Mouse (Mus musculus): ENCODE data around the gene Sumo2. TPM values are rescaled to one million over a fixed set of nuclear protein-coding genes. Genes with fewer than 3 reads are reported as not detected.
A peak's percentile ranks its signal among the peaks of the same experiment; 100 is the strongest.
"Not testable (repeated sequence)": the region's sequence is repeated elsewhere in the genome, so short reads cannot be mapped to it uniquely, and the experiment has no call there.

Sumo2 gene
- total RNA-seq, 2 experiments from 2014 or later: 286 to 609 TPM

- 0 out of 2 replicates have a peak, but pooled peaks have one; percentile 3 for ATAC-seq (replicated peaks; ENCODE audit: low FRiP score, poor library complexity, severe bottlenecking)
Observed at GRCm38 (mm10) chr11:115490441-115491355, 45.4 kb downstream of the Sumo2 start.

- ATAC-seq (replicated peaks; ENCODE audit: low FRiP score, poor library complexity, severe bottlenecking): no peak
Observed at GRCm38 (mm10) chr11:115488551-115489104, 47.4 kb downstream of the Sumo2 start.

GRCm38 (mm10) chr11:115485155-115485554 lies 50.9 kb downstream of the Sumo2 start:
- ATAC-seq (replicated peaks; ENCODE audit: low FRiP score, poor library complexity, severe bottlenecking): no peak

- ATAC-seq (replicated peaks; ENCODE audit: low FRiP score, poor library complexity, severe bottlenecking): peak; percentile 78
Observed at GRCm38 (mm10) chr11:115483726-115484125, 52.4 kb downstream of the Sumo2 start.

- ATAC-seq (replicated peaks; ENCODE audit: low FRiP score, poor library complexity, severe bottlenecking): no peak
Observed at GRCm38 (mm10) chr11:115483278-115483677, 52.8 kb downstream of the Sumo2 start.

GRCm38 (mm10) chr11:115481553-115482259 lies 54.4 kb downstream of the Sumo2 start:
- no peak for ATAC-seq (replicated peaks; ENCODE audit: low FRiP score, poor library complexity, severe bottlenecking)

- ATAC-seq (replicated peaks; ENCODE audit: low FRiP score, poor library complexity, severe bottlenecking): no peak
Observed at GRCm38 (mm10) chr11:115478296-115478938, 57.7 kb downstream of the Sumo2 start.

- not testable (repeated sequence) for ATAC-seq (replicated peaks; ENCODE audit: low FRiP score, poor library complexity, severe bottlenecking)
Observed at GRCm38 (mm10) chr11:115477388-115477787, 58.7 kb downstream of the Sumo2 start.

GRCm38 (mm10) chr11:115476630-115477029 lies 59.4 kb downstream of the Sumo2 start:
- not testable (repeated sequence) for ATAC-seq (replicated peaks; ENCODE audit: low FRiP score, poor library complexity, severe bottlenecking)

- ATAC-seq (replicated peaks; ENCODE audit: low FRiP score, poor library complexity, severe bottlenecking): peak; percentile 47
Observed at GRCm38 (mm10) chr11:115475758-115476237, 60.3 kb downstream of the Sumo2 start.

GRCm38 (mm10) chr11:115475025-115475757 lies 60.9 kb downstream of the Sumo2 start, which contains the start of gene Armc7:
Armc7 (plus strand) TSS chr11:115475667.
- peak; percentile 91 for ATAC-seq (replicated peaks; ENCODE audit: low FRiP score, poor library complexity, severe bottlenecking)

GRCm38 (mm10) chr11:115473626-115474275 lies 62.3 kb downstream of the Sumo2 start:
- peak; percentile 70 for ATAC-seq (replicated peaks; ENCODE audit: low FRiP score, poor library complexity, severe bottlenecking)

Other genes with a start within 250 kb of the Sumo2 start
- not detected in 2 replicates for gene Fads6, start 238.6 kb downstream of the Sumo2 start, total RNA-seq (2015; ENCODE audit: low replicate concordance)
- gene Fads6, start 238.6 kb downstream of the Sumo2 start, total RNA-seq (2017; ENCODE audit: low replicate concordance): 0.45 and 0.64 TPM in 2 replicates
- gene Otop2, start 229.1 kb downstream of the Sumo2 start, total RNA-seq (2015; ENCODE audit: low replicate concordance): not detected in 2 replicates
- gene Otop2, start 229.1 kb downstream of the Sumo2 start, total RNA-seq (2017; ENCODE audit: low replicate concordance): not detected in 2 replicates
- gene Ush1g, start 214.2 kb downstream of the Sumo2 start, total RNA-seq (2015; ENCODE audit: low replicate concordance): not detected in 2 replicates
- gene Ush1g, start 214.2 kb downstream of the Sumo2 start, total RNA-seq (2017; ENCODE audit: low replicate concordance): not detected in 2 replicates
- gene Otop3, start 201.5 kb downstream of the Sumo2 start, total RNA-seq (2015; ENCODE audit: low replicate concordance): not detected in 2 replicates
- not detected in 2 replicates for gene Otop3, start 201.5 kb downstream of the Sumo2 start, total RNA-seq (2017; ENCODE audit: low replicate concordance)
- gene Hid1, start 168.5 kb downstream of the Sumo2 start, total RNA-seq (2015; ENCODE audit: low replicate concordance): not detected in 2 replicates
- not detected in 2 replicates for gene Hid1, start 168.5 kb downstream of the Sumo2 start, total RNA-seq (2017; ENCODE audit: low replicate concordance)
- not detected in 2 replicates for gene Cdr2l, start 154.4 kb downstream of the Sumo2 start, total RNA-seq (2015; ENCODE audit: low replicate concordance)
- not detected in 2 replicates for gene Cdr2l, start 154.4 kb downstream of the Sumo2 start, total RNA-seq (2017; ENCODE audit: low replicate concordance)
- gene Mrpl58, start 132.5 kb downstream of the Sumo2 start, total RNA-seq (2015; ENCODE audit: low replicate concordance): 12.6 and 24.1 TPM in 2 replicates
- 16.6 and 30.3 TPM in 2 replicates for gene Mrpl58, start 132.5 kb downstream of the Sumo2 start, total RNA-seq (2017; ENCODE audit: low replicate concordance)
- gene Atp5h, start 116.3 kb downstream of the Sumo2 start, total RNA-seq (2015; ENCODE audit: low replicate concordance): 520 and 620 TPM in 2 replicates
- 410 and 415 TPM in 2 replicates for gene Atp5h, start 116.3 kb downstream of the Sumo2 start, total RNA-seq (2017; ENCODE audit: low replicate concordance)
- 4.2 and 14.1 TPM in 2 replicates for gene Kctd2, start 116.1 kb downstream of the Sumo2 start, total RNA-seq (2015; ENCODE audit: low replicate concordance)
- gene Kctd2, start 116.1 kb downstream of the Sumo2 start, total RNA-seq (2017; ENCODE audit: low replicate concordance): 8.3 and 16.9 TPM in 2 replicates
- not detected in 2 replicates for gene Trim80, start 95.7 kb downstream of the Sumo2 start, total RNA-seq (2015; ENCODE audit: low replicate concordance)
- not detected in 2 replicates for gene Trim80, start 95.7 kb downstream of the Sumo2 start, total RNA-seq (2017; ENCODE audit: low replicate concordance)
- not detected in 2 replicates for gene Slc16a5, start 73.8 kb downstream of the Sumo2 start, total RNA-seq (2015; ENCODE audit: low replicate concordance)
- 1.0 TPM in 1 of 2 replicates, not detected in the other for gene Slc16a5, start 73.8 kb downstream of the Sumo2 start, total RNA-seq (2017; ENCODE audit: low replicate concordance)
- 1.8 TPM in 1 of 2 replicates, not detected in the other for gene Armc7, start 60.6 kb downstream of the Sumo2 start, total RNA-seq (2015; ENCODE audit: low replicate concordance)
- 2.7 TPM in 2 replicates for gene Armc7, start 60.6 kb downstream of the Sumo2 start, total RNA-seq (2017; ENCODE audit: low replicate concordance)
- 13.0 and 22.3 TPM in 2 replicates for gene Nt5c, start 44.4 kb downstream of the Sumo2 start, total RNA-seq (2015; ENCODE audit: low replicate concordance)
- gene Nt5c, start 44.4 kb downstream of the Sumo2 start, total RNA-seq (2017; ENCODE audit: low replicate concordance): 9.8 and 37.2 TPM in 2 replicates
- 168 and 177 TPM in 2 replicates for gene Jpt1, start 21.9 kb downstream of the Sumo2 start, total RNA-seq (2015; ENCODE audit: low replicate concordance)
- gene Jpt1, start 21.9 kb downstream of the Sumo2 start, total RNA-seq (2017; ENCODE audit: low replicate concordance): 225 and 235 TPM in 2 replicates
- 78.9 and 133 TPM in 2 replicates for gene Nup85, start 28.2 kb upstream of the Sumo2 start, total RNA-seq (2015; ENCODE audit: low replicate concordance)
- gene Nup85, start 28.2 kb upstream of the Sumo2 start, total RNA-seq (2017; ENCODE audit: low replicate concordance): 141 and 174 TPM in 2 replicates
- gene Mrps7, start 67.6 kb upstream of the Sumo2 start, total RNA-seq (2015; ENCODE audit: low replicate concordance): 10.1 and 22.2 TPM in 2 replicates
- gene Mrps7, start 67.6 kb upstream of the Sumo2 start, total RNA-seq (2017; ENCODE audit: low replicate concordance): 5.1 and 12.3 TPM in 2 replicates
- gene Gga3, start 67.8 kb upstream of the Sumo2 start, total RNA-seq (2015; ENCODE audit: low replicate concordance): 18.0 and 20.9 TPM in 2 replicates
- 20.7 and 33.2 TPM in 2 replicates for gene Gga3, start 67.8 kb upstream of the Sumo2 start, total RNA-seq (2017; ENCODE audit: low replicate concordance)
- gene Mif4gd, start 76.7 kb upstream of the Sumo2 start, total RNA-seq (2015; ENCODE audit: low replicate concordance): 62.3 and 66.7 TPM in 2 replicates
- 36.5 and 69.8 TPM in 2 replicates for gene Mif4gd, start 76.7 kb upstream of the Sumo2 start, total RNA-seq (2017; ENCODE audit: low replicate concordance)
- gene Slc25a19, start 92.0 kb upstream of the Sumo2 start, total RNA-seq (2015; ENCODE audit: low replicate concordance): 3.2 and 7.1 TPM in 2 replicates
- gene Slc25a19, start 92.0 kb upstream of the Sumo2 start, total RNA-seq (2017; ENCODE audit: low replicate concordance): 2.0 and 6.4 TPM in 2 replicates
- 36.8 and 49.5 TPM in 2 replicates for gene Grb2, start 172.3 kb upstream of the Sumo2 start, total RNA-seq (2015; ENCODE audit: low replicate concordance)
- gene Grb2, start 172.3 kb upstream of the Sumo2 start, total RNA-seq (2017; ENCODE audit: low replicate concordance): 10.1 and 29.1 TPM in 2 replicates
- 32.1 and 36.9 TPM in 2 replicates for gene Tmem94, start 229.2 kb upstream of the Sumo2 start, total RNA-seq (2015; ENCODE audit: low replicate concordance)
- 35.2 and 35.3 TPM in 2 replicates for gene Tmem94, start 229.2 kb upstream of the Sumo2 start, total RNA-seq (2017; ENCODE audit: low replicate concordance)